Mouse (Mus musculus) C2C12 (cell line): ENCODE data around the gene Dnah17.

Experiments
- CEBPB ChIP-seq: IDR thresholded peaks from one replicate; pipeline ENCODE4 v1.6.1; 2011; ENCODE audit warnings: low read depth, mild to moderate bottlenecking, control low read depth, moderate library complexity
- CTCF ChIP-seq: IDR thresholded peaks from one replicate; pipeline ENCODE4 v1.5.1; 2011; ENCODE audit not compliant: control insufficient read depth, insufficient read depth, insufficient read length
- FOSL1 ChIP-seq: IDR thresholded peaks from one replicate; pipeline ENCODE4 v1.8.0; 2011; ENCODE audit warnings: mild to moderate bottlenecking, low read length; ENCODE audit not compliant: poor library complexity, insufficient read depth, severe bottlenecking
- MAX ChIP-seq: IDR thresholded peaks from one replicate; pipeline ENCODE4 v1.6.1; 2011; ENCODE audit warnings: mild to moderate bottlenecking, control low read depth
- MYOD1 ChIP-seq: IDR thresholded peaks from one replicate; pipeline ENCODE4 v1.6.1; 2011; ENCODE audit warnings: low read depth; ENCODE audit not compliant: control insufficient read depth, insufficient read length
- USF1 ChIP-seq: IDR thresholded peaks from one replicate; pipeline ENCODE4 v1.6.1; 2011; ENCODE audit warnings: low read depth, mild to moderate bottlenecking, control low read depth, moderate library complexity

GRCm38 (mm10) chr11:118158753-118159152, 28.3 kb upstream of the Dnah17 start:
- no peak for TF ChIP-seq CTCF
- TF ChIP-seq USF1 = no peak
- no peak for TF ChIP-seq CEBPB
- TF ChIP-seq MYOD1 = no peak
- TF ChIP-seq MAX = no peak
- TF ChIP-seq FOSL1 = no peak
